Mouse (Mus musculus) retina, postnatal 1 day (tissue): ENCODE results near the gene Egfl8.

Source experiments
- DNase-seq: peaks from one replicate; pipeline ENCODE4 v3.0.0-alpha.2; 2012

Gene Egfl8

GRCm38 (mm10) chr17:34615871-34616270 is at the start of gene Egfl8:
Gene Egfl8, minus strand, starts transcription at chr17:34615971.
- peak; percentile 32 for DNase-seq

DNA sequence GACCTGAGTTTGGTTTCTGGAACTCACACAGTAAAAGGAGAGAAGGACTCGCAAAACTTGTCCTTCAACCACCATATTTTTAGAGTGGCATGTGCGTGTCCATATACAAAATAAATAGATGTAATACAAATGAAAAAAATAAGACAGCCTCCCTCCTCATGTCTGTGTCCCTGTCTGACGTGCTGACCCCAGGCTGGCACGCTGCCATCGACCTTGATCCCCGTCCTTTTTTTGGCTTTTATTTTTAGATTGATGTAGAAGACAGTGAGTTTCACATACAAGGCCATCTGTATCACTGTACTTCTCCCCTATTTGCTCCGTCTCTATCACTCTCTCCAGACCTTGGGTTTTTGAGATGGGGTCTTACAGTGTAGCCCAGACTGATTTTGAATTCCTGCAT is 48.7 kb upstream of the Egfl8 start:
- DNase-seq = no peak

DNA sequence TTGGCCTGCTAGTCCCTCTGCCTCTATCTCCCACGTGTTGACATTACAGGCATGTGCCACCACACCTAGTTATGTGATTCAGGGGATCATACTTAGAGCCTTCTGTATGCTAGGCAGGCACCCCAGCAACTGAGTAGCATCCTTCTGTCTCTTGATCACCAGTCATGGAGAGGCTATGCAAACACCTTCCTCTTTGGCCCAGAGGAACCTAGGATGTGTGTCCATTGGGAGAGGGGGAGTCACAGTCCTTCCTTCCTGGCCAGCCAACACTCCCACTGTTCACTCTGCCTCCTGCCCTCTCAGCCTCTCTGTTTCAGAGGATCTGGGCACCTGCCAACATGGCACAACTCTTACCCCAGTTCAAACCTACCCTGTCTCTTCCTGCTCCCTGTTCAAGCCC is 47.8 kb upstream of the Egfl8 start:
- DNase-seq = no peak

GRCm38 (mm10) chr17:34662978-34663377 is 47.2 kb upstream of the Egfl8 start:
- no peak for DNase-seq

GRCm38 (mm10) chr17:34662468-34662867 is 46.7 kb upstream of the Egfl8 start:
- no peak for DNase-seq

DNA sequence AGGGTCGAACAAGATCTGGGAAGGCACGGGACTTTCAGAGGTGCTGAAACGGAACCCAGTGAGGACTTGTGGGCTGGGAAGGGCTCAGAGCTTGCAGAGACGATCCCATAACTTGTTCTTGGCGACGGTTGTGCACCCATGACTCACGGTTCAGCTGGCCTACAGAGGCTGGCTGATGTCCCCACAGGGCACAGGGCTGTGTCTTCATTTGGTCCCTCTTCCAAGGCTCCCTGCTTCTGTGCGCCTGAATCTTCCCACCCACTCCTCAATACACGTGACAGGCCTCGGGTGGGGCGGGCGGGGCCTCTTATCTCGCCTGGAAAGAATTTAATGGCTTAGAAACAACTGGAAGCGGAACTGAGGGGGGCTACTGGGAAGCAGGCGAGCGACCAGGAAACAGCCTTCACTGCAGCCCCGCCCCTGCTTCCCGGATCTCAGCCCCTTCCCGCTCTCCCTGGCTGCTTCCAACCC is 45.4 kb upstream of the Egfl8 start:
- DNase-seq = peak; percentile 32

DNA sequence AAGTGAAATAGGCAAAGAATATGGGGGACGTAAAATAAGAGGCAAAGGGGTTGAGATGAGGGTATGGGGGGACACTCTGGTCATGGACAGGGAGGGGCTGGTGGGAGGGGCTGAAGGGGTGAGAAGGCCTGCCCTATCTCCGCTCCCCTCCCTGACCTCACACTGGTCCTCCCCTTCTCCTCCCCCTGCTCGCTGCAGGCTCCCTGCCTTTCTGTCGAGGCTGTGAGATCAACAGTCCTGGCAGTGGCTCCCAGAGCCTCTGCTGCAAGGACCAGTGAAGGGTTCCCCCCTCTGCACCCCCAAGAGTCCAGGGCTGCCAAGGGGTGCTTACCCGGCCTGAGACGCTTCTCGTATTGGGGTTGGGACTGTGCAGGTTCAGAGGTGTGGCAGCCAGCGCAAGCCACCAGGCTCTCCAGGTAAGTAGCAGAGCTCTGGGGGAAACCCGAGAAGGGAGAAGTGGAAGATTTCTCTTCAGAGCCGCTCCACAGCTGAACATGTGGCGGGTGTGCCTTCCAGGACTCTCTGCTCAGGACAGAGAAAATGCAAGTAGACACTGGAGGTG is 44.6 kb upstream of the Egfl8 start:
- no peak for DNase-seq

GRCm38 (mm10) chr17:34659897-34660214 is 44.1 kb upstream of the Egfl8 start:
- no peak for DNase-seq

DNA sequence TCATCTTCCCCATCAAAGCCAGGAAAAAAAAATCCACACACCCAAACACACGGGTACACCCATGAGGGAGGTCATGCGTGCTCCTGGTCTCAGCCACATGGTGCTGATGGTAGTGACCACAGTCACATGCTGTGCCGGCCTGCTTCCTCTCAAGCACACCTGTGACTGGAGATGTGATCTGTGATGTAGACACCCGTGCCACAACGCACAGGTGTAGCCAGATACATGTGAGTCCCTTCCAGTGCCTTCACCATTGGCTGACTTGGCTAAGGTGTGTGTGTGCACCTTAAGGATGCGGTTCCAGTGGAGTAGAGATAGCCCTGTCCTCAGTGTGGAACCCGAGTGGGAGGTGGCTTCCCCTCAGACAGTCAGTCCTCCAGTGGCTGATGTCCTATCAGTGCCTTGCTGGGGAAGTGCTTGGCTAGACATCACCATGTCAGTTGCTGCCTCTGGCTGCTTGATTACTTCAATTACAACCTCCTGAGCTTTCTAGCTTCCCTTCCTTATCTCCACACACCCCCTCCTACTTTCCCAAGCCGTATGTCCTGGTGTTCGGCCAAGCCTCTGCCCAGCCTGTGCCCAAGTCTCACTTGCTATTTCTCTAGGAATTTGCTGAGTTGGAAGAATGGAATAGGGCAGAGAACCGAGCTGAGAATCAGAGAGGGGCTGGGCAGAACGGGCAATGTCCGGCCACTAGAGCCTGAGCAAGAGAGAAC is 43.6 kb upstream of the Egfl8 start:
- DNase-seq = no peak

GRCm38 (mm10) chr17:34658591-34658990 is 42.8 kb upstream of the Egfl8 start:
- no peak for DNase-seq

DNA sequence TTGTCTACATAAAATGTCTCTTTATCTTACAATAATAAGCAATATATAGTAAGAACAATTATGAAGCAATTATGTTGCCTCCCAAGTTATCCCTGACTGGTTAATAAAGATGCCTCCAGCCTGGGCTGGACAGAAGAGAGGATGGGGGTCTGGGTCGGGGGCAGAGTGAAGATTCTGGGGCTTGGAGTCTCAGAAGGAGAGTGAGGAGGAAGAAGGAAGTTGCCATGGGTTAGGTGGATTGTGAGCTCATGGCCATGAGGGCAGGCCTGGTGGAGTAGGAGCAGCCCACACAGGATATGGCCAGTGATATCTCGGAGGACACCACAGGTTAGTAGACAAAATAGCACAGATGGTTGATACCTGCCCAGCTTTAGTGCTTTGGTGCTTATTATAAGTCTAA is 42.4 kb upstream of the Egfl8 start:
- DNase-seq = no peak

DNA sequence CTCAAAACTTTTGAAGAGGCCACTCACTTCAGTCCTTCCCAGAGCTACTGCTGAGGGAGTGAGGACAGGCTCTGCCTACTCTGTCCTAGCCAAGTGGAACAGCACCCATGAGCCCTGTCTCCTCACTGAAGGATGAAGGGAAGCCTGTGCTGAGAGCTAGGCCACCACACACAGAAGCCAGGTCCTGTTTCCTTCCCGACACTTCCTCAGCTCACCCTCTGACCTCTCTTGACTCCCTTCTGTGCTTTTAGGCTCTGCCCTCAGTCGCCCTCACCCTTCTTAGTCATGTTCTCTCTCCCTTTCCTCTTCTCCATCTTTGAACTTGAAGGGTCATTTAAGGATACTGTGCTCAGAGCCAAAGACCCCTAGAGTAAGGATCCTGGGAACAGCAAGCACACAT is 41.5 kb upstream of the Egfl8 start:
- no peak for DNase-seq

DNA sequence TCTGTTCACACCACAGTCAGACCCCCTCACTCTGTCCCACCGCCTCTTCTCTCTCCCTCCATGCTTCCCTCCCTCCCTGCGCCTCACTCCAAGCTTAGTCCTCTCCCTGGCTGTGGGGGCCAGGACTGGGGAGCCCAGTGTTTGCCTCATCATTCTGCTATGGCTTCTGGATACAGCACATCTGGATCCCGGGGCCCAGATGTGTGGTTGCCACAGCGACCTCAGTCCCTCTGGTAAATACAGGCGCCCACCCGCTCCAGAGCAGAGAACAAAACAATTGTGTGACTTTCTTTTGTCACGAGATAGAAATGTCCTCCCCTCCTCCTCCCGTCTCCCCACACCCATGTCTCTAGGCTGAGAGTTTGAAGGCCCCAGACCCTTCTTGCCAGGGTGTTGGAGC is 40.9 kb upstream of the Egfl8 start:
- no peak for DNase-seq

DNA sequence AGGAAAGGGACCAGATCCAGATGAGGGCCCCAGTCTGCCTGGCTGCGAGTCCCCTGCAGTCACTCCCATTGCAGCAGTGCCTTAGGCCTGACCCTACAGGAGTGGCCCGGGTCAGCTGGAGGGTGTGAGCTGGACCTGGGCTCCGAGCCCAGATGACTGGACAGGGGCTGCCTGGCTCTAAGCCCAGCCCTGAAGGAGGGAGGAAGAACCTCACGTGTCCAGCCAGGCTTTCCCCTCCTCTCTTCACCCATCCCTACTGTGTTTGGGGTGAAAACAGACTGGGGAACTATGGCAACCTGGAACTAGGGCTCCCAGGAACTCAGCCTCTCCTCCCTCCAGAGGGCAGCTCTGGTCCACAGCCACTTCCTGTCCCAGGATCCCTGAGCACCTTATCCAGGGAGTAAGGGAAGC is 39.8 kb upstream of the Egfl8 start:
- DNase-seq = peak; percentile 28

GRCm38 (mm10) chr17:34655160-34655559 is 39.4 kb upstream of the Egfl8 start:
- no peak for DNase-seq

DNA sequence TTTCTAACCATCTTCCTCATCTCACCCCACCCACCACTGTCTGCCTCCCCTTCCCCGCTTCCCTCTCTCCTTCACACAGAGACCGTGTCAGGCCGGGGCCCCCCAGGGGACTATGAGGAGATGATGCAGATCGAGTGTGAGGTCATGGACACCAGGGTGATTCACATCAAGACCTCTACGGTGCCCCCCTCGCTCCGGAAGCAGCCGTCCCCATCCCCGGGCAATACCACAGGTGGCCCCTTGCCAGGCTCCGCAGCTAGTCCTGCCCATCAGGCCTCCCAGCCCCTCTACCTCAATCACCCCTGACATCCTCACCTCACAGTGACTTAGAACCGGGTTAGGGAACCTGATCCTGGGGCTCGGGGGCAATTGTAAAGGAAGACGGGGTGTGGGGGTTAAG is 38.6 kb upstream of the Egfl8 start:
- no peak for DNase-seq

GRCm38 (mm10) chr17:34653746-34654285 is 38.0 kb upstream of the Egfl8 start:
- peak; percentile 76 for DNase-seq

DNA sequence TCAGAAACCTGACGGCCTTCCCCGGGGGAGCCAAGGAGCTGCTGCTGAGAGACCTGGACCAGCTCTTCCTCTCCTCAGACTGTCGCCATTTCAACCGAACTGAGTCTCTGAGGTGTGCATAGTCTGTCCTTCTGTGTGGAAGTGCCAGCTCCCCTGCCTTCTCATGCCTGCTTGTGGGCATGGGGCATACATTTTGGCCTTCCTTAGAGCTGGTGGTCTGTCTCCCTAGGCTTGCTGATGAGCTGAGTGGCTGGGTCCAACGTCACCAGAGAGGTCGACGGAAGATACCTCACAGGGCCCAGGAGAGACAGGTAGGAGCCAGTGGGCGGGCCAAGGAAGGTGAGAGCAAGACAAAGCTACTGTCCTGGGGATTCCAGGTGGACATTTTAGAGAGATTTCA is 37.2 kb upstream of the Egfl8 start:
- no peak for DNase-seq

- no peak for DNase-seq
Measured at GRCm38 (mm10) chr17:34652546-34652945, 36.8 kb upstream of the Egfl8 start.

- DNase-seq = peak; percentile 49
Measured at GRCm38 (mm10) chr17:34651507-34652221, 35.9 kb upstream of the Egfl8 start.

GRCm38 (mm10) chr17:34650781-34651180 is 35.0 kb upstream of the Egfl8 start:
- DNase-seq = no peak

GRCm38 (mm10) chr17:34649106-34649864 is 33.5 kb upstream of the Egfl8 start:
- no peak for DNase-seq
